Mouse (Mus musculus) embryo, embryonic 10 days (tissue): ENCODE data around the gene Crip1.

Experiments
- DNase-seq: peaks from one replicate; pipeline ENCODE4 v3.0.0-alpha.2; 2015; ENCODE audit warnings: low spot score

Gene Crip1

GRCm38 (mm10) chr12:113148381-113149035 is 2.4 kb downstream of the Crip1 start:
- no peak for DNase-seq

GRCm38 (mm10) chr12:113149341-113149740 is 3.2 kb downstream of the Crip1 start:
- DNase-seq = no peak

GRCm38 (mm10) chr12:113149896-113150295 is 3.8 kb downstream of the Crip1 start:
- DNase-seq = no peak

- no peak for DNase-seq
Observed at GRCm38 (mm10) chr12:113150591-113150990, 4.5 kb downstream of the Crip1 start.

GRCm38 (mm10) chr12:113151046-113151445 is 4.9 kb downstream of the Crip1 start:
- DNase-seq = no peak

GRCm38 (mm10) chr12:113151661-113152271 is 5.7 kb downstream of the Crip1 start:
- DNase-seq = peak; percentile 46

- DNase-seq = no peak
Observed at GRCm38 (mm10) chr12:113152272-113152661, 6.2 kb downstream of the Crip1 start.

GRCm38 (mm10) chr12:113152991-113153525 is 6.9 kb downstream of the Crip1 start:
- no peak for DNase-seq

GRCm38 (mm10) chr12:113153971-113154370 is 7.9 kb downstream of the Crip1 start:
- no peak for DNase-seq

GRCm38 (mm10) chr12:113154747-113155075 is 8.6 kb downstream of the Crip1 start:
- DNase-seq = no peak

- peak; percentile 65 for DNase-seq
Observed at GRCm38 (mm10) chr12:113155076-113155771, 9.1 kb downstream of the Crip1 start.

GRCm38 (mm10) chr12:113155887-113156539 is 9.9 kb downstream of the Crip1 start, which contains the start of gene Tedc1:
Gene Tedc1, plus strand, starts transcription at chr12:113156421.
- peak; percentile 97 for DNase-seq

GRCm38 (mm10) chr12:113156540-113156929 is 10.4 kb downstream of the Crip1 start:
- DNase-seq = no peak

GRCm38 (mm10) chr12:113157002-113157401 is 10.9 kb downstream of the Crip1 start:
- DNase-seq = no peak

- no peak for DNase-seq
Observed at GRCm38 (mm10) chr12:113157521-113157920, 11.4 kb downstream of the Crip1 start.

GRCm38 (mm10) chr12:113157971-113158370 is 11.9 kb downstream of the Crip1 start:
- DNase-seq = no peak

- peak; percentile 36 for DNase-seq
Observed at GRCm38 (mm10) chr12:113163561-113164006, 17.5 kb downstream of the Crip1 start.

GRCm38 (mm10) chr12:113168031-113168536 is 22.0 kb downstream of the Crip1 start:
- no peak for DNase-seq

GRCm38 (mm10) chr12:113176960-113177725 is 31.0 kb downstream of the Crip1 start:
- DNase-seq = no peak

GRCm38 (mm10) chr12:113181020-113181419 is 34.9 kb downstream of the Crip1 start:
- DNase-seq = no peak

GRCm38 (mm10) chr12:113184945-113185344 is 38.8 kb downstream of the Crip1 start:
- no peak for DNase-seq
